Mouse (Mus musculus): ENCODE results near the gene Tom1l2. TPM values are rescaled to one million over a fixed set of nuclear protein-coding genes. Genes with fewer than 3 reads are reported as not detected.

The Tom1l2 gene
- total RNA-seq (2021) = 100 to 1,000 TPM in 1 of 2 experiments, 10 to 100 TPM in 1; 97.3 to 100 TPM

DNA sequence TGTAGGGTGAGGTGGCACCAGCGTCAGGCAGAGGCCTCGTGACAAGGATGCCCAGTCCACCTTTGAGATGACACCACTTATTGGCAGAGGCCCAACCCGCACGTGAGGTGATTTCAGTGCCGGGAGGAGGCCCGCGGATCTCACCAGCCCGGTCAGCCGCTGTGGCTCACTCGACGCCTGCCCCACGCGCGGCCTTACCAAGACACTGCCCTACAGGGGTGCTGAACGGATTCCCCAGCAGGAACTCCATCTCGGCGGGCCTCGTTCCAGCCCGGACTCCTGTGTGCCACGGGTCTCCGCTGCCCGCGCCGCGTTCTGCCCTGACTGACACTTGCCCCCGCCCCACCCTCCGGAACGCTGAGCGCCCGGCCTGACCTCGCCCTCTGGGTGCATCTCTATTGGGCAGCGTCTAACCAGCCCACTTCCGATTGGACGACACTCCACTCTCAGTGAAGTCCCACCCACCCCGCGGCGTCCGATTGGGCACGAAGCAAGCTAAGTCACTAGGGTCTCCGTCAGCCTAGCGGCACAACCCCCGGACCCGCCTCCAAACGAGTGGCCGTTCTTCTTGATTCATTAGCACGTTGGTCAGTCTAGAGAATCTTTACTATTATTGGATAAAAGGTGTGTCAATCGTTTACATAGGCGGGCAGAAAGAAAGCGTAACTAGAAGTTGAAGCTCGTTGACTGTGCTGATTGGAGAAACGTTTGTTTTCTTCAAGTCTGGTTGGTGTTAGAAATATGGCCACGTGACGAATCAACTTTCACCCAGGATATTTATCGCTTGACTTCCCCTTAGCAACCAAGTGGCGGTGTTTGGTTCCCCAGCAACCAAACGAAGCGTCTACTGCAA, at the start of gene Tom1l2, which contains the start of gene Drc3:
Tom1l2 (minus strand) TSS at position 347 of the 853 bp plus-strand sequence.
Drc3 (plus strand) TSS at position 771 of the 853 bp plus-strand sequence.
- intact Hi-C loops (cut with DNase I) = loop anchor here (2.0 to 5.0 kb wide), 3 partner anchors 45 to 245 kb away; partner anchors contain the start of gene Rai1

DNA sequence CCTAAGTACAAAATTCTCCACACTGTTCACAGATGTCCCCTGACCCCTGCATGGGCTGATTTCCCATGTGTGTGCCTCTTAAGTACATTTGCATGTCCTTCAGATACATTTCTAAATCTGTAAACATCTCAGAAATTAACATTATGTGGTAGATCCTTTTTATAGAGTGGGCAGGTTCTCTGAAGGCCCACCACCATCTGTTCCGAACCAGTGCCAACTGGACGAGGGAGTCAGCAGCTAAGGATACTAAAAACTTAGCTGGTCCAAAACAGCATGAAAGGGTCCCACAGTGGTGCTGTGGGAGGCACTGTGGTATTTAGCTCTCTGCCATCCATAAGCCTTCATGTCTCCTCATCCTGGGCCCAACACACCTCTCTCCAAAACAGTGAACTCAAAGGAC, 44.5 kb upstream of the Tom1l2 start:
- intact Hi-C loops (cut with DNase I) = no loop called here
- no peak for DNase-seq

More for the DNA sequence above, at the start of gene Tom1l2, which contains the start of gene Drc3:
- DNase-seq = peak; percentile 99 to 100

DNA sequence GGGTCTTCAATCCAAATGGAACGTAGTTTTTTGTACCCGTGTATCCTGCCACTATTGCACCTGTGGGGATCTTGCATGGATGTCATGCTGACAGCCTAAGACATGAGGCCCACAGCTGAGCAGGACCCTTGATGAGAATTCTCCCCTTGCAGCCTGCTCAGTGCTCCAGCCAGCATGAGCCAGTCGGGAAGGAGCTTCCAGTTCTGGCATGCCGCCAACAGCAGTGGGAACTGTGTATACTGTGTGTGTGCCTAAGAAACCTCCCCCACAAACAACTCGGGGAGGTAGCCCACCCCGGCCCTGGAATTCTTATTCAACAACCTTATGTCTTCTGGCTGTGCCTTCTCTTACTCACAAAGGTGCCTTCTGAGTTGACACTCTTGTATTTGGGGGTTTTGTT, 43.8 kb upstream of the Tom1l2 start:
- DNase-seq = peak; percentile 15 to 19
- intact Hi-C loops (cut with DNase I) = no loop called here

DNA sequence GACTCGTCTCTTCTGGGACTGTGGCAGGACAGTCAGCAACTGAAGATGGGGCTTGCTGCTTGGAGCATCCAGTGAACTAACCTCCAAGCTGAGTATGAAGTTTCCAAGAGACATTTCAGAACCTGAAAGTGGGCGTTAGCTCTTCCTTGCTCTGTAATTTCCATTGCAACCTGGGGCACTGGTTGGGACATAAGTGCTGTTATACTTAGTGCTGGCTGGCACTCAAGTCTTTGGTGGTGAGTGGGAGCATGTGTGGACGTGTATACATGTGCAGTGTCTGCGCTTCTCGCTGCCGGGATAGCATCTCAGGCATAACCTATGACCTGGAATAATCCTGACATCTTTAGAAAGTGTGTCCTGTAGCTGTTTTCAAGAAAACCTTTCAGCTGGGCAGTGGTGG, 38.6 kb upstream of the Tom1l2 start:
- DNase-seq = no peak
- intact Hi-C loops (cut with DNase I) = no loop called here

DNA sequence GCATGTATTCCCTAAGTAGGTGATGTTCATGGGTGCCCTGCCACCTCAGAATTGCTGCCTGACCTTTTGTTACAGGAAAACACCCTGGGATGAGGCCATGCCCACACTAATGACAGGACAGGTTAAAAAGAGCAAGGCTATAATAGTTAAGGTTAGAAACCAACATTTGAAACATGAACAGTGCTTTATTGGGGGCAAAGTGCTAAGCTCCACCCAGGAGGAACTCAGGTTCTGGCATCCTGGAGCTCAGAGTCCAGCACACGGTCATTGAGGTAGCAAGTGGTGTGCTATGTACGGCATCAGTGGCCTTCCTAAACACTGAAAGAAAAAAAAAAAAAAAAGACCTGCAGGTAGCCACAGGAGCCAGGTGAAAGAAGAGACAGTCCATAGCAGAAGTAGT, 35.2 kb upstream of the Tom1l2 start:
- intact Hi-C loops (cut with DNase I) = no loop called here
- DNase-seq = no peak

DNA sequence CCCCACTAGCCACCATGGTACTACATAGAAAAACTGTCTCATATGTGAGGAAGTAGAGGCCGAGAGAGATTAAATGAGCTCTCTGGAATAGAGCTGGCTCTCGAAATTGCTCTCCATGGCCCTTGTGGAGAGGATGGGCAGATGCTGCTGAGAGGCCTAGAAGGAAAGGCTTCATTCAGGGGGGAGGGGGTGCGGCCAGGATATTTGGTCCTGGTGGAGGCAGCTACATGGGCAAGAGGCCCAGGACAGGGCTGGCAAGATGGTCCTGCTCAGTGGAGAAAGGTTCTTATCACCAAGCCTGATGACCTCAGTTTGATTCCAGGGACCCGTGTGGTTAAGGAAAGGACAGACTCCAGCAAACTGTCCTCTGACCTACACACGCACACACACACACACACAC, 33.2 kb upstream of the Tom1l2 start:
- intact Hi-C loops (cut with DNase I) = no loop called here
- no peak for DNase-seq

DNA sequence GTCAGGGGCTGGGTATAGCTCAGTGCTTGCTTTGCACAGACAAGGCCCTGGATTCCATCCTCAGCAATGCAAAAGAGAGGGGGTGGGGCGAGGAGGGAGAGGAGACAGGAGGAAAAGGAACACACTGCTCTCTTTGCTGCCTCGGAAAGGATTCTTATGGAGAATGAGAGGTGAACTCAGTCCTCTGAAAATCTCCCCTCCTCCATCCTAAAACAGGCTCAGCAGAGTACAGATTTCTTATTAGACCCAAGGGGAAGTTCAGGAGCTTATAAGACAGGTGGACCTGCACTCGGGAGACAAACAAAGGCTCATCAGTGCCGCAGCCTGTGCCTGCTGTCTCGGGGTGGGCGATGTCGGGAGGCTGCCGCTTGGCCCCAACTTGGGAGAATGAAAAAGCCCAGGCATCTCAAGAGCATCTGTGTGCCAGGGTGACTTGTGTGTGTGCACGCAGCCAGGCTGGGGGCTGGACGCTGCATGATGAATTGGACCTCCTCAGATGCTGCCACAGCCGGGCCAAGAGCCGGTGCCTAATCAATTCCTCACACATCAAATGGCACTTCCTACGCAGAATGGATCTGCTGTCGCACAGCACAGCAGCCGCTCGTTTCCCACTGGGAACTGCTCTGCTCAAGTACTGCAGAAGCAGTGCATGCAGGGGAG, 32.2 kb upstream of the Tom1l2 start:
- intact Hi-C loops (cut with DNase I) = no loop called here
- no peak for DNase-seq

DNA sequence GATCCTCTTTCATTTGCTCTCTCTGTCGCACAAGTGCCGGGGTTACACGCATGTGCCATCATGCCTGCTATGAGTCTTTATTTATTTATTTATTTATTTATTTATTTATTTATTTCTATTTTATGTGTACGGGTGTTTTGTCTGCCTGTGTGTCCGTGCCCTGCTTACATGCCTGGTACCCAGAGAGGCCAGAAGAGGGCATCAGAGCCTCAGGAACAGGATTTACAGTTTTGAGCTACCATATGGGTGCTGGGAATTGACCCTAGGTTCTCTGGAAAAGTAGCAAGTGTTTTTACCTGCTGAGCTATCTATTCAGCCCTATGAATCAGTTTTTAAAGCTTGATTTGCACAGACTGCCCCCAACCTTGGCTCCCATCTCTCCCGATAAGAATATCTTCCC, 30.8 kb upstream of the Tom1l2 start:
- DNase-seq = no peak
- intact Hi-C loops (cut with DNase I) = no loop called here

DNA sequence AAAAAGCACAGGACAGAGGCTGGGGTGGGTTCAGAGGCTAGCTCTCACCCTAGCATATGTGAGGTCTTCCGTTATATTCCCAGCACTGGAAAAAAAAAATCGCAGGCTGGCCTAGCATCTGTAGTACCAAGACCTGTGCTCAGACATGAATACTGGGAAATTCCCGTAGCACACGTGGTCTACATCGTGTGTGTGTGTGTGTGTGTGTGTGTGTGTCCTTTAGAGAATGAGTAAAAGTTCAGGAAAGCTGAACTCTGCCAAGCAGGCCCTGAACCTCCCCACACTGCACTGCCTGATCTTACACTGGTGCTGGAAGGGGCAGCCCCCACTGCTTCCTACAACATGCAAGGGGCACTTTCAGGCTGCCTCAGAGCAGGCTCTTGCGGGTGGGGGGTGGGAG, 21.8 kb upstream of the Tom1l2 start:
- intact Hi-C loops (cut with DNase I) = no loop called here

DNA sequence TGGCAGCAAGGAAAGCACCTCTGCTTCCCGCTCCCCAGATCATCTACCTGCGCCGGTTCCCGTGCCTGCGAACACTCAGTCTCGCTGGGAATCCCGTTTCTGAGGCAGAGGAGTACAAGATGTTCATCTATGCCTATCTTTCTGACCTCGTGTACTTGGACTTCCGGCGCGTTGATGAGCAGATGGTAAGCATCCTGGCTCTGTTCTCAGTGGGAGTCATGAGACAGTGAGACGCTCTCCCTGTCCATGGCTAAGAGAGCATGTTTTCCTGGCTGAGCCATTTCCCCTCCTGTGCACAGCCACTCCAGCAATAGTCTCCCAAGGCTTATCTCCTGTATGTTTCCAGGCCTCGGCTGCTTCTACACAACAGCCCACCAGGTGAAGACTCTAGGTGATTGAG, 17.7 kb upstream of the Tom1l2 start:
- intact Hi-C loops (cut with DNase I) = no loop called here
- no peak for DNase-seq

More for the DNA sequence above, 21.8 kb upstream of the Tom1l2 start:
- no peak for DNase-seq

DNA sequence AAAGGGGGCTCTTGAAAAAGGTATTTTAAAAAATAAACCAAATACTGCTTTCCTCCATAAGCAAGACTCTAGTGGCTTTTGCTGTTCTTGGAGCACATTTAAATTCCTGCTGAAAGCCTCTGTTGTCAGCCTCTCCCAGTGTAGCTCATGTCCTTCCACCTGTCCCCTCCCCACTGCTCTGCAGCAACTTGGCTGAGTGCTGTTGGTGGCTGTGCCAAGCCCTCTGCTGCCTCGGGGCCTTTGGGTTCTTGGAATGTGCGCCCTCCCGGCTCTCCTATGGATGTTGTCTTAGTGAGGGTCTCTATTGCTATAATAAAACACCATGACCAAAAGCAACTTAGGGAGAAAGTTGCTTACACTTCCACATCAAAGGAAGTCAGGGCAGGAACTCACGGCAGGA, 16.7 kb upstream of the Tom1l2 start:
- intact Hi-C loops (cut with DNase I) = no loop called here

DNA sequence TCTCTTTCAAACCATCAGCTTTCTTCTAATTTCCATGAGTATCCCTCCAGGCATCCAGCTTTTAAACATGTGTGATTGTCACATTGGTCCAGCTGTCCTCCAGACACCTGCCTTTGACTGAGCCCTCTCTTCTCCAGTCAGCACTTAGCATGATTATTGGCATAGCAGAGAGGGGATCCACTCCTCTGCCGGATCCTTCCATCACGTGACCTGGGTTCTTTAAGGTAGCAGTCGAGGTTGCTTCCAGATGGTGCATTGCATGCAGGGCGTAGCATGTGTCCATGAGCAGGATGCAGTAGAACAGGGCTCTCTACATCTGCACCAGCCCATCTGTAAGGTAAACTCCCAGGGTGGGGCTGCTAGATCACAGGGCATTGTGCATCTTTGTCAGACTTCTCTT, 16.2 kb upstream of the Tom1l2 start:
- intact Hi-C loops (cut with DNase I) = no loop called here
- no peak for DNase-seq

More for the DNA sequence above, 16.7 kb upstream of the Tom1l2 start:
- DNase-seq = no peak

DNA sequence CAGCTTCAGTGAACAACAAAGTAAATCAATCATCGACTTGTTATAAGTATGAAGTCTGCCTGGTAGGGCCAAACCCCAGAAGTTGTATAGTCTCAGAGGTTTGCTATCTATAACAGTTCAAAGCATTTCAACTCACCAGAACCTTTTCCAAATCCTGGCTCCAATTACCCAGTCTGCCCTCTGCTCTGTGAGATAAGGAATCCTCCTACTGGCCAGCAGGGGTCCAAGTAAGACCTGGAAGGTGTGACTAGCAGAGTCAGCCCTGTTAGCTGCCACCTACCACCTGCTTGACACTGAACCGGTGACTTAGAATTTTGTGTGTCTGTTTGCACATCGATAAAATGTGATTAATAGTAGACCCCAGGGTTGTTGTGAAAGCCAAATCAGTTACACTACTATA, 14.6 kb upstream of the Tom1l2 start:
- DNase-seq = no peak
- intact Hi-C loops (cut with DNase I) = no loop called here

DNA sequence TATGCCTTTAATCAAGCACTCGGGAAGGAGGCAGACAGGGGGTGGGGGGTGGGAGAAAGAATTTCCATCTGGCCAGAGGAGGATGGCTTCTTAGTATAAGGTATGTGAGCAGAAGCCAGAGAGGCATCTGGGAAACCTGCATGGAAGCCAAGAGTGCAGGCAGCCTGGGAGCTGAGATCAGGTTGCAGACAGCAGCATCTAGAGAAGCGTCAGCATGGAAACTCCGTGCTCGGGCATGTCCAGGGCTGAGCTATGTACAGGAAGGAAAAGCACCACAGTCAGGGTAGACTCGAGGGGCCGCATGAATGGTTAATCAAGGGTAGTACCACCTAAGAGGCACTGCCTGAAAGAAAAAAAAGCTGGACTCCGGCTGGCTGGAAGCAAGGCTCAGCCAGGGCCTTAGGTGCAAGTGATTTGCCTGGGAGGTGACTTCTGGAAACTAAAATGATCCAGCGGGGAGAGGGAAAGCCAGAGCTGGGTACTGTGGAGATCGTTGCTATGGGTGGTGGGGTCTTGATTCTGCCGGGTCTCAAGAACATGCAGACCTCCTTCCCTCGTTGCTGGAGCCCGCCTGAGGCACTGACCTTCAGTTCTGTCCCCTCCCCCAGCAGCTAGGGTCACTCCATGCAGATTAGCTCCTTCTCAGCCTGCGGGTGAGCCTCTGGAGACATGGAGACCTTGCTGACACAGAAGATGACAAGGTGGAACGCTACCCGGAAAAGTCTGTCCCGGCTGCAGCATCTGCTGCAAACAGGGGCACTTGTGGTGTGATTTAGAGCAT, 13.7 kb upstream of the Tom1l2 start:
- intact Hi-C loops (cut with DNase I) = no loop called here

DNA sequence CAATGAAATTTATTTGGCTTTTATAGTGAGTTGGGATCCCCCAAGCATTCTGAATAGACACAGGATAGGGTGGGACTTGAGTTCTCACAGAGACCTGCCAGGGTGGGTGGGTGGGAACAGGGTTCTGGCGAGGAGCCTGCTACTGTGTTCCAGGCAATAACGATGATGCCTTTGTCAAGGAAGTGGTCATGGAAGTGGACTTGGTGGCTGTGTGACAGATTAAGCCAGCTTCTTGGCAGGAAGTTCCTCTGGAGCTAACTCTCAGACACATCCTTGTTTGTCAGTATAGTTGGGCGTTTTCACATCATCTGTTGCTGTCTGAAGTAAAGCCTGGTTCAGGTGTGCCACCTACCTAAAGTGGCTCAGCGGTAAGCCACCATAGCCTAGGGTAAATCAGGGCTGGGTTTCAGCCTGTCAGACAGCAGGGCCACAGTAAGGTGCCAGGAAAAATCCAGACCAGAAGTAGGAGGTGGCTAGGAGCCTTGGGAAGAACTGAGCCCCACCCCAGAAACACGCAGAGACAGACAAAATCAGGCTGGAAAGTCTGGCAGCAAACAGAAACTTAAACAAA, 8.0 kb upstream of the Tom1l2 start:
- DNase-seq = peak; percentile 29 to 36
- intact Hi-C loops (cut with DNase I) = no loop called here

More for the DNA sequence above, 13.7 kb upstream of the Tom1l2 start:
- peak in 1 of 2 experiments; percentile 21 for DNase-seq

DNA sequence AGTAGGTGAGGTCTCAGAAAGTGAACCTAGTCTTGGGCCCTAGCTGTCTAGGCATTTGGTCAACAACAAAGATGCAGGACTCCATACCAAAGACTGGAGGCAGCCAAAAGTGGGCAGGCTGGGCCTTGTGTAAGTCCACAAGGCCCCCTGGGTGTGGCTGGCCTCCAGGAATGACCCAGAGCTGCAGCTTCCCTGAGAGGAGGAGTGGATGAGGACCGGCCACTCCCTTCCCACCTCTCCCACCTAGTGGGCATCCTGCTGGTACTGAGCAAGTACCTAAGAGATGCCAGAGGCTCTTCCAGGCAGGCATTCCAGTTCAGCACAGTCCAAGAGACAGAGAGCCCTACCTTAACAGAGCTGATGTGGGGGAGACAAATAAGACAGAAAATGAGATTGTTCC, 7.2 kb upstream of the Tom1l2 start:
- intact Hi-C loops (cut with DNase I) = no loop called here
- no peak for DNase-seq

DNA sequence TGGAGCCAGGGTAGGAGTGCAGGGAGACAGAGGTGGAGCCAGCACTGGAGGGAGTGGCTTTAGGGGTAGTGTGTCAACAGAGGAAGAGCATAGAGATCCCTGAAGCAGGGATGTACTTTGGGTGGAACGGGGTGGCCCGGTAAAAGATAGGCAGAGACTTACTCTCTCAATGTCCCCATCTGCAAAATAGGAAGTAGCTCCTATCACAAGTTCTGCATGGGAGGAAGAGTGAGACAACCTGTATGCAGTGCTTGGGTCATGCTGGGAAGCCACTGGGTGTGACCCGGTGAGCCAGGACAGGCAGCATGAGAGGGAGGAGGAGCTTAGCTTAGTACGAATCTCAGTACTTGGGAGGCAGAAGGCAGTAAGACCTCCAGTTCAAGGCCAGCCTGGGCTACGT, 6.4 kb upstream of the Tom1l2 start:
- no peak for DNase-seq
- intact Hi-C loops (cut with DNase I) = no loop called here

DNA sequence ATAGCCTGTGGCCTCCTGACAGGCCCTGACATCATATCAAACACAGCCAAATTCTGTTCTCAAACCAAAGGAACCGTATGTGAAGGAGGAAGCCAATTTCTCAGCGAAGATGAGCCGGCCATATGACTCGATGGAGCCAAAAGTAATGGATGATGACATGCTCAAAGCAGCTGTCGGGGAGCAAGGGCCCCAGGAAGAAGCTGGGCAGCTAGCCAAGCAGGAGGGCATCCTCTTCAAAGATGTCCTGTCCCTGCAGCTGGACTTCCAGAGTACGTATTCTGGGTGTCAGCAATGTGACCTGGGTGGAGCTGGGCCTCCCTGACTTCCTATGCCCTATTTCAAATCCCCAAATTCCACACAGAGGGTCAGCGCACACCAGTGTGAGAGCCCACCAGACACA, 5.8 kb upstream of the Tom1l2 start:
- intact Hi-C loops (cut with DNase I) = no loop called here
- DNase-seq = no peak

DNA sequence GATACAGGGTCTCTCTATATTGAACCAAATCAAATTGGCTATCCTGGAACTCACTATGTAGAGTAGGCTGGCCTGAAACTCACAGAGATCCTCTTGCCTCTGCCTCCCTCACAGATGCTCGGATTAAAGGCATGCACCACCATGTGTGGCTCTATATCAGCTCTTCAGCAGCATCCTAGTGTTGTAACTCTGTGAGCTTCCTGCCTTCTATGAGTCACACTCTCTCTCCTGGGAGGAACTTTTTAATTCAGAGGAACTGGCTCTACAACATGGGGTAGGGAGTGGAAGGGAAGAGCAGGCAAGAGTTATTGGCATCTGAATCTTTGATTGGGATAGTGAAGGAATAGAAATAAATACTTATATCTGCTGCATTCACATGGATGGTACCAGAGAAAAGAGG, 4.4 kb upstream of the Tom1l2 start:
- intact Hi-C loops (cut with DNase I) = no loop called here

DNA sequence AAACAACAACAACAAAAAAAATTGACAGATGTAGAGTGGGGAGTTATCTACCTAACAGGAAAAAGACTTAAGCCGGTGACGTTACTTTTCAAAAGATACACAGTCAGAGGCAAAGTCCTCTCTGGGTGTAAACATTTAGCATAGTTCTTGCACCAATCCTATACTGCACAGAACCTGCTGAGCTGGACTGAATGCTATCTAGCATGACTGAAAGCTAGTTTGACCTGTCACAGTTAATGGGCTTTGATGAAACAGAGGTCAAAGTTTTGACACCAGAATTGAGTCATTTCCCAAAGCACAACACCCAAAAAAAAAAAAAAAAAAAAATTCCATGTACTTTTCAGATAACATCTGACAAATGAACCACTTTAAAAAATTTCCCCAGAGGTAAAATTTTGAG, 3.2 kb upstream of the Tom1l2 start:
- intact Hi-C loops (cut with DNase I) = no loop called here
- no peak for DNase-seq

More for the DNA sequence above, 4.4 kb upstream of the Tom1l2 start:
- no peak for DNase-seq

DNA sequence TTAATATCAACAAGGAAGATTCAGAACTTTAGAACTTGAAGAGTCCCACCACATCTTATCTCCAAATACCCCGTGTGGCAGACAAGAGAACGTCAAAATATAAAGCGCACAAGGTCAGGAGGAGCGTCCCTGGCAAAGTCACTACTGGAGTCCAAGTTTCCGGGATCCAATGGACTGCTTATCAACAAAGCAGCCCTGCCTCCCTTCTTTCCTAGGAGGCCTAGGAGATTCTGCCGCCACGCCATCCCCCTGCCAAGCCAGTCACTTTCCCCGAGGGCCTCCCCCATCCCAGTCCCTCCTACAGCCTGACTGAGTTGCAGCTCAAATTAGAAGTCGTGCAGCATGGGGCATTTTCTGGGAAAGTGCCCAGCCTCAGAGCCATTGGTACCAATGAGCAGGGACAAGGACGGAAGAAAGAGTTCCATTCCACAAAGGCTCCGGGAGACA, 757 bp downstream of the Tom1l2 start:
- intact Hi-C loops (cut with DNase I) = loop anchor here (2.0 to 5.0 kb wide), 3 partner anchors 45 to 245 kb away; partner anchors contain the start of gene Rai1

More for the DNA sequence above, 757 bp downstream of the Tom1l2 start:
- peak; percentile 66 to 73 for DNase-seq

All from heart, postnatal 10 days (tissue).